Mouse (Mus musculus) adrenal gland, adult 18-20 months (tissue): ENCODE results near the gene Gm1673. TPM values are rescaled to one million over a fixed set of nuclear protein-coding genes. Genes with fewer than 3 reads are reported as not detected.
"Not testable (repeated sequence)": the region's sequence is repeated elsewhere in the genome, so short reads cannot be mapped to it uniquely, and the experiment has no call there.

Source experiments
- DNase-seq, 2 experiments: peaks; one replicate each; pipeline ENCODE4 v3.0.0; 2021 to 2022; ENCODE audit warnings: low spot score in 2 of 2
- long read RNA-seq, 2 experiments: library from polyadenylated mRNA; stranded (forward); transcript quantifications; one replicate each; pipeline ENCODE4 v2.0.0; 2021
- total RNA-seq, 2 experiments: library from RNA; stranded (reverse); gene quantifications; 1 replicate in 1 of 2; 2 replicates in 1 of 2; pipeline ENCODE4 v1.2.3; 2021

Gm1673 gene
- total RNA-seq, result 10 to 100 TPM; 21.1 to 39.7 TPM
- long read RNA-seq, experiment 1, transcript Gm1673-203 (4 exons, 511 nt), result major isoform, 5 of 7 reads
- long read RNA-seq, experiment 1, partial matches to known transcripts, result 0 of 7 reads
- long read RNA-seq, experiment 1, other reads (novel, unspliced or antisense), result 0 of 7 reads
- long read RNA-seq, experiment 2, transcript Gm1673-203 (4 exons, 511 nt), result major isoform, 24 of 43 reads
- long read RNA-seq, experiment 2, transcript Gm1673-201 (4 exons, 477 nt), result minor isoform, 17 of 43 reads
- long read RNA-seq, experiment 2, partial matches to known transcripts, result 0 of 43 reads
- long read RNA-seq, experiment 2, other reads (novel, unspliced or antisense), result 0 of 43 reads

DNA sequence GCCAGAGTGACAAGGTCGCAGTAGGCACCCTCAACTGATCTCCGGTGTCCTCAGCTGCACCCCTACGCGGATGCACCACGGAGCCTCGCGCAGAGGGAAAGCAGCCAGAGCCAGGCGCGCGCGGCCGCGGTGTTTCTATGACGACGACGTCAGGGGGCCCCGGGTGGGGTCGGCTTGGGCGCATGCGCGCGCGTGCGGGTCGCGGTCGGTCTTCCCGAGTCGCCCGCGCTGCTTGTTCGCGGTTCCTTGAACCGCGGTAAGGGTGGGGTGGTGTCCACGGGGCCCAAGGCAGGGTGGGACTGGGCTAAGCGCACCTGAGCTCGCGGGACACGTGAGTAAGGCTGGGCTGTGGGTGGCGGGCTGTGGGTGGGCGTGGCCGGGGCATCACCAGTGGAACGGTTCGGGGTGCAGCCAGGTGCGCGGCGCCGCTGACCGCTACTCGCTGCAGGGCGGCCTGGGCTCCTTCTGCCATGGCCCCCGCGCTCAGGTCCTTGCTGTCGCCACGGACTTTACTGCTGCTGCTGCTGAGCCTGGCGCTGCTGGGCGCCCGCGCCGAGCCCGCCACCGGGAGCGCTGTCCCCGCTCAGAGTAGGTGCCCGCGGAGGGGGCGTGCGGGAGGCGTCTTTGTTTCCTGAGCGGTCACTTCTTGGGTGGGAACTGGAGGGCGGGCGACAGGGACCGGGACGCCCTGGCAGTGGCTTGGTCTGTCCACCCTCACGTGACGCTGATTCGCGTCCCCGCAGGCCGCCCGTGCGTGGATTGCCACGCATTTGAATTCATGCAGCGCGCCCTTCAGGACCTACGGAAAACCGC is at the start of gene Gm1673:
Gene Gm1673, plus strand, starts transcription at position 125 of the 813 bp plus-strand sequence.
- DNase-seq, result peak; percentile 82 to 84

DNA sequence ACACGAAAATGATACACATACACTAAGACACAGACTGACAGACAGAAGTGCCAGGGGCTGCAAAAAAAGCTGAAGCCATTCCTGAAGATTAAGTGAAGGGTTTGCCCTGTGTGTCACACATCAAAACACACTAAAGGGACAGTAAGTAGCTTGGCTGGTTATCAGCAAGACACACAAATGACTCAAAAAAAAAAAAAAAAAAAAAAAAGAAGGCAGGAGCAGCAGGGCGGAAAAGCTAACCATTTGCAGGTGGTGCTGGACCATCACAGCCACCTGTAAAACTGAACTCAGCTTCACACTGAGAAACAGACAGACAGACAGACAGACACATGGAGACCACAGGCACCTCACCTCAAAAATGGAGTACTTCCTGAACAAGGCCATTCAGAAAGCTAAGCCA is 49.2 kb upstream of the Gm1673 start:
- DNase-seq, result no peak

DNA sequence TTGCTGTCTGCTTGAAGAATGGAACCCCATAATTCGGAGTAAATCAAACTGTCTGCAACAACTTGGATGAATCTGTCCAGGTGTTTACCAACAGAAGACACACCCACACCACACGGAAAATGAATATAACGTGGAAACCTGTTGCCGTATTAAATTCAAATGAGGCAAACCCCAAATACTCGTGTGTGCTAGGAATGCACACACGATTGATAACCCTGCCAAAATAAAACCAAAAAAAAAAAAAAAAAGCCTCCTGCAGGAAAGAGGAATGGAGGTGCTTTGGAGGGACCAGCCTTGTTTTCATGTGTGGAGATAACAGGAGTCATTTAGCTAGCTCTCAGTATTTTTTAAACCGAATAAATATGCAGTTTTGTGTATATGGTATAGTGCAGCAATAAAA is 48.4 kb upstream of the Gm1673 start:
- DNase-seq, result no peak

DNA sequence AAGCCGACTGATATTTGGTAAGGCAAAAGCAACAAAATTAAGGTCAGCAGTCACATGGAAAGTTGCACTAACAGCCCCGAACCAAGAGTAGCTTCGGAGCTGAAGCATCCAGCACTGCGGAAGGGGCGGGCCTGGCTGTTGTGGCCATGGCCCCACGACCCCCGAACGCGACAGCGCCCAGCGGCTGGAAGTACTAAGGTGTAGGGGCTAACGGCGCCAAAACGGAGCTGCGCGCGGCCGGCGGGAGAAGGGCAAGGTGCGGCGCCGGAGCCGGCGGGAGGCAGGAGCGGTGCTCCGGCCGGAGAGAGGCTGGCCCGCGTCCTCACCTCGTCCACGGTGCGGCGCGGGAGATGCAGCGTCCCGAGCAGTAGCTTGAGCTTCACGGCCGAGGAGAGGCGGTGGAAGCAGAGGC is 47.5 kb upstream of the Gm1673 start:
- DNase-seq, result no peak

DNA sequence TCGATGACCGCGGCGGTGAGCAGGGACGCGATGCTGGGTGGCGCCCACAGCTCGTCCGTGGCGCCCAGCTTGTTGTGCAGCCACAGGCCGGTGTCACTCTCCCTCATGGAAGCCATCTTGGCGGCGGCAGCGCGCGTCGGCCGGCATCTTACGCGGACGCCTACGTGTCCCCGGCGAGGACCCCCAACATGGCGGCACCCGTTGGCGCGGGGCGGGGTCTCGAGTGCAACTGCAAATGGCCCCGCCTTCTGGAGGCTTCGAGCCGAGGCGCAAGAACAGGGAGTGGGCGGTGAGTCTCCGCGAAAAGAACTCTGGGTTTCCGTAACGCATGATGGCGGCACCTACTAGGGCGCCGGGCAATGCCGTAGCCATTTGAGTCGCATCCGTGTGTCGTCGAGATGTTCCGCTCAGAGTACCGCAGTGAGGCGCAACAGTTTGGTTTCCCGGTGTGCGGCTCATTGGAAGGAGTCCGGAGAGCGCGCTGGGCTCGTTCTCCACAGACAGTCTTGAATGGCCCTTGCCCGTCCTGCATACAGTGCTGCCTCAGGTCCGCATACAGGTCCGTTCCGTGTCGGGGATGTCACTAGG is 47.0 kb upstream of the Gm1673 start, which contains the start of gene Nelfa:
Gene Nelfa, minus strand, starts transcription at position 294 of the 588 bp plus-strand sequence.
- DNase-seq, result peak; percentile 93 to 96

DNA sequence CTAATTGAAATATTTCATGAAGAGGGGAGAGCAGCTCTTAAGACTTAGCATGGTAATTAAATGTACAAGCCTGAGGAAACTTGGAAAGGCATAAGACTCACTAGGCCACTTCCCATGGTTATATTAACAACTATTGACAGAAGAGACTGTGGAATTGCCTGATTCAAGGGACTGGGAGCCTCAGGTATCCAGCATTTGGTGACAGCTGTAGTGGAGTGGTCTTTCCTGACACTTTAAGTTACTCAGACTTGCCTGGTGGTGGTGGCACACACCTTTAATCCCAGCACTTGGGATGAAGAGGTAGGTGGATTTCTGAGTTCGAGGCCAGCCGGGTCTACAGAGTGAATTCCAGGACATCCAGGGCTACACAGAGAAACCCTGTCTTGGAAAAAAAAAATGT is 46.0 kb upstream of the Gm1673 start:
- no peak for DNase-seq

DNA sequence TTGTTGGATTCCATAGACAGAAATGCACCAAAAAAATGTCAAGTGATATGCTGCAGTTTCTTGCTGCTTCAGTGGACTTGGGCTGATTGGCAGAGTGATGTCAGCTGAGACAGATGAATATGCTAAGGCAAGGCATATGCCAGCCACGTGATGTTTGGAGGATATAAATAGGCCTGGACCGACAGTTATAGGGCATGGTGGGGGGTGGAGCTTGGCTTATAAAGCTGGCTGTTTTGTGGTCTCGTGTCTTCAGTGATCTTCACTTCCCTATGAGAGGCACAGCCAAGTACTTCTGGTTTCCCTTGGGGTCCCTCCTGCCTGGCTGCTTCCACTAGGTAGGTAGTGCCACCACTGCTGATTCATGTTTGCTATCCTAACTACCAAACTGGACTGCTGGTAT is 44.8 kb upstream of the Gm1673 start:
- DNase-seq, result no peak

DNA sequence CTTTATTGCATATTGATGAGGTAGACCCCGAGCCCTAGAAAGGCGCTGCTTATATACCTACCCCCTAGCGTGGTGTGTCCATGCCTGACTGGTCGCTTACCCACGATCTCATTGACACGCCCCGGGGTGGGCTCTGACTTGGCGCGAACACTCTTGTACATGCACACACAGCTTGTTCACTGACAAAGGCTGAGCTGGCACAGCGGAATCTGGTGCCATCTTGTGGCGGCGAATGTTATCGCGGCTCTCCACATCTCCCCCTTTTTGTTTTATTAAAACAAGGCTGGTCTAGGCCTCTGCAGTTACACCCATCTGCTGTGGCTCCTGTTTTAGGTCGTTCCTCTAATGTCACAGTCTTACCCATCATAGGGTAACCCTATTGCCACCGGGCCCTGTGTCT is 36.2 kb upstream of the Gm1673 start:
- not testable (repeated sequence) for DNase-seq

DNA sequence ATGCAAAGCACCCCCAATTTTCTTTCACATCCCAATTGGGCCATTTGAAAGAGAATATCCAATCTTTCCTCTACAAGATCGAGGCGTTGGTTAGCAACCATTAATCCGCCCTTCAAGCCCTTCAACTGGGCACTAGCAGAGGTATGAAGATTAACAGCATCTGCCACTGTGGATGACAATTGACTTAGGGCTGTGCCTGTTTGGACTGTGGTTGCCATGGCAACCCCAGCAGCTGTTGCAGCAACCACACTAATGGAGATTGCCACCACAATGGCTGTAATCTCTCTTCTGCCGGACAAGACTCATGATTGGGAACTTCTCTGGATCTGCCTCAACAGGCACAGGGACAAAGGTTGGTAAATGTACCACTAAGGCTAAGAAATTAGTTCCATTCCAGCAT is 34.9 kb upstream of the Gm1673 start:
- DNase-seq, result no peak

DNA sequence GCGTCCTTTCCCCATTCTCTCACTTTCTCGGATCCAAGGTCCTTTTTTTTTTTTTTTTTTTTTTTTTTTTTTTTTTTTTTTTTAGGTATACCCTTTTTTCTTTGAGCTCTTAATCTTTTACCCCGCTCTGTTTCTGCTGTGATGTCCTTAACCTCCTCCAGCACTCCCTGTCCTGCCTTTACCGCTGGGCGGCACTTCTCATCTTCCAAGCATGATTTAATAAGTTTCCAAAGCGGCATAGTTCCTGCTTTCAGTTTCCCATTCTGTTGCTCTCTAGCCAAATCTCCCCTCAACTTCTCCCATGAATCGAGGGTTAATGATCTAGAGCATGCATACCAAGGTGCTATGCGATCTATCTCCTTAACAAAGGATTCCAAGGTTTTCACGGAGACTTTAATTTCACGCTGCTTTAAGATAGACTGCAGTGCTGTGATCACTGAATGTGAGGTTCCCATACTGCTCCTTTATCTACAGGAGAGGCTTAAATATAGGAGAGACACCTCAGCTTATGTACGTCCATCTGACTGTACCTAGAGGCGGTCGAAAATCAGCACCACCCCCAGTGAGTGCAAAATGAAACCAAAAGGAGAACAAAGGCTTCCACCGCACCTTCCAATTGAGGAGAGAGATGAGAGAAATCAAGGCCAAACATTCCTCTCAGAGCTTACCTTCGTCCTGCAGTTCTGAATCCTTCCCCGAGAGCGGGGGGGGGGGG is 29.6 kb upstream of the Gm1673 start:
- DNase-seq, result no peak

DNA sequence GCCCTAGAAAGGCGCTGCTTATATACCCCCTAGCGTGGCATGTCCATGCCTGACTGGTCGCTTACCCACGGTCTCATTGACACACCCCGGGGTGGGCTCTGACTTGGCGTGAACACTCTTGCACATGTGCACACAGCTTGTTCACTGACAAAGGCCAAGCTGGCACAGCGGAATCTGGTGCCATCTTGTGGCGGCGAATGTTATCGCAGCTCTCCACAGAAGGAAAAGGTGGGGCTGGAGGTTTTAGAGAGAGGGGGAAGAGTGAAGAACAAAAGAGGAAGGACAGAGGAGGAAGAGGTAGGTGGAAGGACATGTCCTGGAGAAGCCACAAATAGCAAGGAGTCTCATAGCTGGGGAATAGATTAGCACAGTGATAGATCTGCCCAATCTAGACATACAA is 28.9 kb upstream of the Gm1673 start:
- peak; percentile 72 to 77 for DNase-seq

DNA sequence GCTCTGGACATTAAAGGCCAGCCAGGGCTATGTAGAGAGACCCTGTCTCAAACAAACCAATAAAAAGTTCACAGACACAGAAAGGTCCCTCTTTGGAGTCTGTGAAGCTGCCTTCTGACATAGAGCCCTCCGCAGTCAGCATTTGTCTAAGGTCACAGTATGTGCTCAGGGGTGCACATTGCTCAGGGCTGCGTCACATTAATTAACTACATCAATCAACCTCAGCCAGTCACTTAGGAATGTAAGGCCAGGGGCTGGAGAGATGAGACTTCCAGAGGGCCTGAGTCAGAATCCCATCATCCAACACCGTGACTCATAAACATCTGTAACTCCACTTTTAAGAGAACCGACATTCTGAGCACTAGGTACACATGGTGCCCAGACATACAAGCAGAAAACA is 27.4 kb upstream of the Gm1673 start:
- peak in 1 of 2 experiments; percentile 31 for DNase-seq

DNA sequence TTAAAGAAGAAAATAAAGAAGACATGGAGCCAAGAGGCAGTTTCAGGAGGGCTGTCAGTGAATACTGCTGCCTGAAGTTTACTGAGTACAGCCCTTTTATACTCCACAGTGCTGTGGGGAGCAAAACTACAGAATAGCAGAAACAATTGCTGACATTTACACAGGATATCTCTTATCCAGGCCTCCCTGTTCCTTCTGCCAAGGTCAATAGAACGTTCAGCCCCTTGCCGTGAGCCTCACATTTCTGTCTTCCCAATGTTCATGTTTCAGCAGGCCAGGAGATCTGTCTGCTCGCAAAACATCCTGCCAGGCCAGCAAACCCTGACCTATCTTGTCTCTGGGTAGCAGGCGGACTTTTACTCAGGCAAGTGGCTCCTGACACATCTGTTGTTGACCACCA is 23.9 kb upstream of the Gm1673 start:
- DNase-seq, result no peak

DNA sequence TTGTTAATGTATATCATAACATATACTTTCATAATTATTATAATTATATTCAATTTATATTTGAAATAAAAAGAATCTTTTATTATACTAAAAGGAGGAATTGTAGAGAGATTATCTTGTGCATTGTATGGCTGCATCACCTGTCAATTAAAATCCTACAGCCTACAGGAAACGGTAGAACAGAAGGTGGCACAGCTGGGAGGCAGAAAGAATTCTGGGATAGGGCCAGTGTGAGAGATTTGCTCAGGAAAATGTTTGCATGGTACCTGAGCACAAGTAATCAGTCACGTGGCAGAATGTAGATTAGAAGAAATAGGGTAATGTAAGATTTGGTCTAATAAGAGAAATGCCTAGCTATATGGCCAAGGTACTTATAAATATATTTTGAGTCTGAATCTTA is 8.5 kb upstream of the Gm1673 start:
- DNase-seq, result no peak

DNA sequence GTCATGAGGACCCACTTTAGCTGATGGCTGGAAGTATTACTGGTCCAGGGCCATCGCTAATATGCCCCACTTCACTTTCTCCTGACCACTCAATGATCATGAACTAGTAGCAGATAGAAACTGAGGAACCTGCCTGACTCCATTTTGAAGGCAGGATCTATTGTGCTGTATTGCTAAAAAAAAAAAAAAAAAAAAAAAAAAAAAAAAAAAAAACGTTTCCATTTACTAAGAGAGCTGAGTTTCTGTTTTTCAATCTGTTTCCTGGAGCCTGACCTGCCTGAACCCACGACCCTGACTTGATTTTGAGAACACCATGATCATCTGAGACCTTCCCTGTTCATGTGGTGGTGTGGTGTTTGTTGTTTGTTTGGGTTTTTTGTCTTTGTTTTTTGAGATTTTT is 7.0 kb upstream of the Gm1673 start:
- DNase-seq, result no peak

DNA sequence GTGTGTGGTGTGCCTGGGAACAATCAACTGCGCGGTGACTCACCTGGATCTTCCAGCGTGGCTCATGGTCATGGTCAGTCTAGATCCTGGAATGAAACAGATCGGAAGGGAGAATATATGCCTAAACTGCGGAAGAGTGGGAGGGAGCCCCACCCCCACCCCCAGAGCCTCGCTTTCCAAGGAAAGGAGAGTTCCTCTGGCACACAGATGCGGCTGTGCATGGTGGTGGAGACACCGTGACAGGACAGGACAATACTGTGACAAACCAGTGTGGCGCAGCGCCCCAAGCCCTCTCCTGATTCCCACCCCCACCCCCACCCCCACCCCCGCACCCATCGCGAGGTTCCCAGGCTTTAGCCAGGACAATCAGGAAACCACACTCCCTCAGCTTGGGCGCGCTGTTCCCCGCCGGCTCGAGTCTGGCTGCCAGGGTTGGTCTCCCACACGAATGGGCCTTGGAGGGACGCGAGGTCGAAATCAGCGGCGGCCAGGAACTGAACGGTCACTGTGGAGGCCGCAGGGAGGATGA is 438 bp upstream of the Gm1673 start:
- DNase-seq, result no peak

DNA sequence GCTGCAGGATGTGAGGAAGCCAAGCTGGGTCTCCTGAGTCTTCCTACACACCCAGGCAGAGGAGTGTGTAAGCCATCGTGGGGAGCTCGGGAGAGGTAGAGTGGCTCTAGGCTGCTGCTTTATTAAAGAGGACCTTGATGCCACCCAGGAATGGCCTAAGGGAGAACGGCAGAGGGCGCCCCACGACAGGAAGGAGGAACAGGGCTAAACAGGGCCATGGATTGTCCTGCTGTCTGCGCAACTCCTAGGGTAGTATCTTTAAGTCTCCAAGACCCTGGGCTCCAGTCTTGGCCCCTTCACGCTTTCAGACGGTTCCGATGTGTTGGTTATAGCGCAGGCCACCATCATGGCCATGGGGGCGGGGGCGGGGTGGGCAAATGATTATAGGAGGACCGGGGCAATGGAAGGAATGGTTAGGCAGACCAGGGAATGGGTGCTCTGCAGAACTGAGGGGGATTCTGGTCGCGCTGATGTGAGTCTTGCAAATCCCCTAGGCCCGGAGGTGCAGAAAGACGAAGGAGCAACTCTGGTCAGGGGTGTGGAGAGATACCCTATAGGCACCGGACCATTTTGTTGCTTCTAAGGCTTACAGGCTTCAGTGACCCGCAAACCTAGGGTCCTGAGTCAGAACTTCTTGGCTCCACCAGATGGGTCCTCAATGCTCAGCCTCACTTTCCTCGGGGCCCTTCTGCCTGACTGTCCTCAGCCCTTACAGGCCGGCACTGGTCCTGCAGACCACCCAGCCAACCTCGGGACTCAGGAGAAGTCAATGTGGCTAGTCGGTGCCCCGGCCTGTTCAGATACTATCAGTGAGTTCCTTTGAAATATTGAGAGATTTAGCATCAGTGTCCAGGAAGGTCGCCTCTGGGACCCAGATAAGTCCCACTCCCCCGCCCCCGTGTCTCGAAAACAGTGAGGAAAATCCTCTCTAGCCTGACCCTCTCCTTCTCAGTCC is 11.7 kb downstream of the Gm1673 start:
- DNase-seq, result peak; percentile 60 to 72

DNA sequence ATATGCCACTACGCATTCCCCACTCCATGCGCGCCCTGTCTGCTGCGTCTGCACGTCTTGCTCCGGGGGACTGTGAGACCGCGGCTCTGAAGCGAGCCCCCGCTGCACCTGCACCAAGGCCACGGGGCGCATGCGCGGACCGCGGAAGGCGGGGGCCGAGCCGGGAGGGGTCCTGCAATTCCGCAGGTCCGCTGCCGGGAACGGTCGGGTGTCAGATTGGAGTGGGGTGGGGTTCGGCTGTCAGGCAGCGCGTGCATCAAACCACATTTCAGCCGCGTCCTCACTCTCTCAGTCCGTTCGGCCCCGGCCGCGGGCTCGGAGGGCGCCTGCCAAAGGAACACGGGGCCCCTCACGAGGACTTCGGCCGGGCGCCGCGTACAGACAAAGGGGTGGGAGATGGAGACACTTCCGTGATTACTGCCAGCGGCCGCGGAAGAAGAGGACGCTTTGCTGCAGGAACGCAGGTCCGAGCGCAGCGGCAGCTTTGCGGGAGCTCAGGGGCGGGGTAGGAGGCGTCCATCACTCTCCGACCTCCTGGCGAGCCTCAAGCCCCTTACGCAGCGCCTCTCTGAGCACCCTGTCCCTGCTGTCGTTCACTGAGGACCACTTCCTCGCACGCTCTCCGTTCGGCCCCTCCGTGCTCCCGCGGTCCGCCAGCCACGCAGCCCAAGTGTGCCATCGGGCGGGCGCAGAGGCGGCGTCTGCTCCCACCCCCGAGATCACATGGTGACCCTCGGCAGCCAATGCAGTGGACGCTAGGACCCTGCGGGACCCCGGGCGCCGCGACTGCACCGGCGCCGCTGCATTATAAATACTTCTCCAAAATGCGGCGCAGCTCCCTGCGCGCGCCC is 12.8 kb downstream of the Gm1673 start, which contains the start of gene Nat8l:
Gene Nat8l, plus strand, starts transcription at position 142 of the 851 bp plus-strand sequence.
- peak in 1 of 2 experiments; percentile 50 for DNase-seq

DNA sequence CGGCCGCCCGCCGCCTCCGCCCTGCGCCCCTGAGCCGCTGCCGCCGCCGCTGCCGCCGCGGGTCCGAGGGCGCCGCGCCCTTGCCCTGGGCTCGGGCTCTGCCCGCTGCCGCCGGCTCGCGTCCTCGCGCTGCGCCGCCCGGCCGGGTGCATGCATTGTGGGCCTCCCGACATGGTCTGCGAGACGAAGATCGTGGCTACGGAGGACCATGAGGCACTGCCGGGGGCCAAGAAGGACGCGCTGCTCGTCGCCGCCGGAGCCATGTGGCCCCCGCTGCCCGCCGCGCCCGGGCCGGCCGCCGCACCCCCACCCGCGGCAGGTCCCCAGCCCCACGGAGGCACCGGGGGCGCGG is 13.4 kb downstream of the Gm1673 start:
- no peak for DNase-seq
